Mouse (Mus musculus) liver, embryonic 14.5 days (tissue): ENCODE data around the gene Oxsr1. TPM values are rescaled to one million over a fixed set of nuclear protein-coding genes. Genes with fewer than 3 reads are reported as not detected.
"Not testable (repeated sequence)": the region's sequence is repeated elsewhere in the genome, so short reads cannot be mapped to it uniquely, and the experiment has no call there.

ENCODE experiments used
- ATAC-seq: fragments of 200-750 bp; cut with Nextera tagmentation; 2 replicates; pipeline ENCODE4 v1.8.0; 2017; ENCODE audit warnings: moderate number of reproducible peaks, mild to moderate bottlenecking, moderate library complexity; ENCODE audit not compliant: insufficient read depth
- DNase-seq, 3 experiments: peaks; one replicate each; pipeline ENCODE4 v3.0.0-alpha.2; 2012 to 2013; ENCODE audit warnings: low read depth in 3 of 3, low spot score in 3 of 3
- H3K27ac ChIP-seq: fragments of 300-500 bp; sonication (generic); 2 replicates; pipeline ENCODE4 v1.5.1; 2014; ENCODE audit warnings: moderate library complexity, mild to moderate bottlenecking, control low read depth, inconsistent platforms
- H3K27me3 ChIP-seq: fragments of 300-500 bp; sonication (generic); 2 replicates; pipeline ENCODE4 v1.6.1; 2014; ENCODE audit warnings: mild to moderate bottlenecking, low read length, moderate library complexity; ENCODE audit not compliant: control insufficient read depth, insufficient read depth
- H3K36me3 ChIP-seq: fragments of 300-500 bp; sonication (generic); replicated peaks from 2 replicates; pipeline ENCODE4 v1.6.1; 2014; ENCODE audit warnings: low read depth; ENCODE audit not compliant: control insufficient read depth, insufficient read depth
- H3K4me1 ChIP-seq, 2 experiments: fragments of 200-500 bp in 1 of 2; fragments of 300-500 bp in 1 of 2; sonication (generic) in 1 of 2; replicated peaks; 2 replicates each; pipeline ENCODE4 v1.6.1; 2012 to 2014; ENCODE audit warnings: antibody characterized with exemption in 1 of 2, inconsistent platforms in 1 of 2, low read length in 1 of 2; ENCODE audit not compliant: control insufficient read depth in 2 of 2, insufficient read depth in 2 of 2
- H3K4me2 ChIP-seq: fragments of 300-500 bp; sonication (generic); 2 replicates; pipeline ENCODE4 v1.6.1; 2014; ENCODE audit warnings: low read depth, mild to moderate bottlenecking, control low read depth, moderate library complexity
- H3K4me3 ChIP-seq, 2 experiments: fragments of 200-500 bp in 1 of 2; fragments of 300-500 bp in 1 of 2; sonication (generic) in 1 of 2; 2 replicates each; pipeline ENCODE4 v1.5.1; 2012 to 2014; ENCODE audit warnings: low read depth in 2 of 2, low read length in 2 of 2, mild to moderate bottlenecking in 2 of 2, control low read depth in 1 of 2, inconsistent platforms in 1 of 2, moderate library complexity in 1 of 2; ENCODE audit not compliant: insufficient read depth in 1 of 2
- H3K9ac ChIP-seq: fragments of 300-500 bp; sonication (generic); replicated peaks from 2 replicates; pipeline ENCODE4 v1.6.1; 2014; ENCODE audit warnings: mild to moderate bottlenecking, control low read depth, moderate library complexity
- H3K9me3 ChIP-seq: fragments of 300-500 bp; sonication (generic); 2 replicates; pipeline ENCODE4 v1.6.1; 2016; ENCODE audit warnings: low read length, mixed read lengths; ENCODE audit not compliant: control insufficient read depth
- CTCF ChIP-seq: IDR thresholded peaks from 2 replicates; pipeline ENCODE4 v1.5.1; 2016; ENCODE audit warnings: antibody characterized with exemption, low read depth, control low read depth
- EP300 ChIP-seq: IDR thresholded peaks from 2 replicates; pipeline ENCODE4 v1.6.1; 2016; ENCODE audit warnings: antibody characterized with exemption, low read depth
- WGBS: fragments of 180-500 bp; shearing (Covaris S2); extraction: QIAGEN DNeasy Blood & Tissue Kit; methylation state at CpG from one replicate; pipeline ENCODE4 v1.1.7; 2014; ENCODE audit not compliant: insufficient replicate concordance; 5-methylcytosine and 5-hydroxymethylcytosine counted together
- polyA plus RNA-seq, 2 experiments: library from polyadenylated mRNA; depleted of rRNA in 1 of 2; stranded (reverse) in 1 of 2; unstranded in 1 of 2; fragments of >200 nt; fragmentation: Nextera tagmentation in 1 of 2; extraction: Ambion mirVana in 1 of 2; gene quantifications; 2 replicates each; pipeline versions ENCODE4 v1.2.1 to v1.2.3; 2012 to 2014

The Oxsr1 gene
- polyA plus RNA-seq, 2 experiments, result 4.9 to 11.8 TPM

DNA sequence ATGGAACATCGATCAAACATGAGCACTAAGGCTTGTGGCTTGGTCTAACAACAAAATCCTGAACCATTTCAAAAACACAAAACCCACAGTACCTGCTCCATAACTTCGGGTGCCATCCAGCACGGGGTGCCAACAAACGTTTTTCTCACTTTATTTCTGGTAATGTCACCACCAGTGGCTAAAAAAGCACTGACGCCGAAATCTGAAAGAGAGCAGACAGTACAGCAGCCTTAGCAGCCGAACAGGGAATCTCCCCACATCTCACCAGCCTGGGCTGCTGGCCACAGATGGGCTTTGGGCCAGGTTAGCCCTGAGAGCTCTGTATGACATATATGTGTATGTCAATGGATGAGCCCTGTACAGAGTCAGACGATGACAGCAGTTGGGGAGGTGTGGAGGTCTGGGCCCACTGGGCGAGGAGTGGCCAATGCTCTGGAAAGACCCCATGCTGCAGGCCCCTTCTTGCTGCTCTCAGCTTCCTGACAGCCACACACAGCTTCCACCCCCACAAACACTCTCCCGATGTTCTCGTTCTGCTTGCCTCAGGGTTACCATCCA, 53.6 kb downstream of the Oxsr1 start:
- TF ChIP-seq EP300 (no peak), CTCF (no peak)
- ATAC-seq, result no peak
- no peak for DNase-seq
- no peak overlapping the region for H3K4me3 ChIP-seq
- no peaks in the 10 kb centered on the region for H3K27me3 ChIP-seq
- H3K27ac ChIP-seq, result no peak overlapping the region
- WGBS, result 86% methylated on average over 11 of the region's 11 CpGs
- no peak overlapping the region for H3K4me2 ChIP-seq
- no peak overlapping the region for H3K9ac ChIP-seq
- peaks cover 3% of the 10 kb centered on the region; the same call in 1 of the 2 replicates for H3K36me3 ChIP-seq
- H3K9me3 ChIP-seq, result no peaks in the 10 kb centered on the region
- H3K4me1 ChIP-seq, result no peaks in the 10 kb centered on the region

DNA sequence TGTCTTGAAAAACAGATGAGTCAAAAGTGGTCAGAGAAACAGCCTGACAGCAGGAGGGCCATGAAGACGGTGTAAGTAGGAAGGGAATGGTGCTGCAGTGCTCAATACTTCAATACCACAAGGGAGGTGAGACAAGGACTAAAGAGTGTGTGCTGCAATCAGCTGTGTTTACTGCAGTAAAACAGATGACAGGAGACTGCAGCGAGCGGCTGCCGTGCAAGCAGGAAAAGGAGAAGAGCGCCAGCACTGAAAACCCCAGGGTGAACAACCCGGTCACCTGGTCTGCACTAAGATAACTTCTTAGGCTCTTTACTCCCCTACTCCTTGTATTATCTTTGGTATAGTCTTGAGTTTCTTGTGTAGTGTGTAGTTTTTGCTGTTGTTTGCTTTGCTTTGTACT, 54.1 kb downstream of the Oxsr1 start:
- 88% methylated on average over 6 of the region's 6 CpGs for WGBS
- peaks cover 4% of the 10 kb centered on the region; the same call in 1 of the 2 replicates for H3K36me3 ChIP-seq
- no peak for DNase-seq
- H3K9me3 ChIP-seq, result no peaks in the 10 kb centered on the region
- H3K4me3 ChIP-seq, result no peak overlapping the region
- H3K4me2 ChIP-seq, result no peak overlapping the region
- no peaks in the 10 kb centered on the region for H3K27me3 ChIP-seq
- H3K27ac ChIP-seq, result no peak overlapping the region
- TF ChIP-seq CTCF (no peak), EP300 (no peak)
- H3K9ac ChIP-seq, result no peak overlapping the region
- H3K4me1 ChIP-seq, result no peaks in the 10 kb centered on the region
- no peak for ATAC-seq

DNA sequence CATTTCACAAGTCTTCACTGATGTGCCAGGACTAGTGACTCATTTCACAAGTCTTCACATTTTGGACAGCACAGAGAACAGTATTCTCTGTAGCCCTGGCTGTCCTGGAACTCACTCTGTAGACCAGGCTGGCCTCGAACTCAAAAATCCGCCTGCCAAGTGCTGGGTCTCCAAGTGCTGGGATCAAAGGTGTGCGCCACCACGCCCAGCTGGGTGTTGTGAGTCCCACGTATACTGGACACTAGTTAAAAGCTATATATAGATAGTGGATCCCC, 56.2 kb downstream of the Oxsr1 start:
- H3K36me3 ChIP-seq, result peaks cover 10% of the 10 kb centered on the region; the same call in 1 of the 2 replicates
- H3K4me3 ChIP-seq, H3K4me2 ChIP-seq, ATAC-seq, H3K9ac ChIP-seq, H3K27ac ChIP-seq, H3K4me1 ChIP-seq, DNase-seq, H3K27me3 ChIP-seq, H3K9me3 ChIP-seq: not testable (repeated sequence)
- 75% methylated on average over 5 of the region's 5 CpGs for WGBS

DNA sequence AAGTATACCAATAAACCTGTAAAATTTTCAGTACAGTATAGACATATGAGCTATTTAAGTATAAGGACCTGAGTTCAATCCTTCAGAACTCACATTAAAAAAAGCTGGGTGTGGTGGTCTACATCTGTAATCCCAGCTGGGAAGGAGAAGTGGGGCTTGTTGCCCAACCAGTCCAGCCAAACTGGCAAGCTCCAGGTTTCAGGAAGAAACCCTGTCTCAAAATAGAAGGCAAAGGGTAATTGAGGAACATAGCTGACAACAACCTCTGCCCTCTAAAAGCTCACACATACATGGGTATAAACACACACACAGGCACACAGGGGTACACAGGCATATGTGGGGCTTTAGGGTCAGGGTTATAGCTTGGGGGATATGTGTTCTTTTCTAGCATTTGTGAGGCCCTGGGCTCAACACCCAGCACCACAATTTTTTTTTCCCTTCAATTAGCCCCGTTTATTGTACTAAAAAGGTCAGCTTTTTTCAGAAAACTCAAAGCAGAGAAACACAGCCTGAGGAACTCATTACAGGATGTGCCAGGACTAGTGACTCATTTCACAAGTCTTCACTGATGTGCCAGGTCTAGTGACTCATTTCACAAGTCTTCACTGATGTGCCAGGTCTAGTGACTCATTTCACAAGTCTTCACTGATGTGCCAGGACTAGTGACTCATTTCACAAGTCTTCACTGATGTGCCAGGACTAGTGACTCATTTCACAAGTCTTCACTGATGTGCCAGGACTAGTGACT, 56.7 kb downstream of the Oxsr1 start:
- not testable (repeated sequence) for H3K27ac ChIP-seq, H3K4me1 ChIP-seq, H3K4me3 ChIP-seq, ATAC-seq, H3K9ac ChIP-seq, DNase-seq, H3K27me3 ChIP-seq, H3K9me3 ChIP-seq, H3K4me2 ChIP-seq
- H3K36me3 ChIP-seq, result peaks cover 10% of the 10 kb centered on the region; the same call in 1 of the 2 replicates
- 63% methylated on average over 1 of the region's 1 CpGs for WGBS

DNA sequence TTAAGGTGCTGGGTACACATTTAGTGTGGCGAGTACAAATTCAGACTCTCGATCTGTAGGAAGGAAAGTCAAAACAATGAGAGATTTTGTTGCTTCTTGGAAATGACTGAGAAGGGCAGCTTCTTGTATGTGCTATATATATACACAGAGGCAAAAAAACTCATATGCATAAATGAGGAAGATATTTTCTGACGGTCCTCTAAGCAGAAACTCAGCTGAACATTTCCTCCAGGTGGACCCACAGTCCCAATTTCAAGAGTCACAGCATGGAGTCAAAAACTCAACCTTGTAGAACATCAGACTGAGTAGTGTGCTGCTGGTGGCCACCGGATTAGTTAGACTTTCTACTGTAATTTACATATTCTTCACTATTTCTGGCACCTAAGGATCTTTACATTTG, 59.2 kb downstream of the Oxsr1 start:
- WGBS, result 63% methylated on average over 4 of the region's 4 CpGs
- Histone ChIP-seq H3K27ac (no peak overlapping the region), H3K9ac (no peak overlapping the region), H3K27me3 (no peaks in the 10 kb centered on the region), H3K4me2 (no peak overlapping the region), H3K36me3 (peaks cover 10% of the 10 kb centered on the region), H3K4me3 (no peak overlapping the region), H3K4me1 (no peaks in the 10 kb centered on the region), H3K9me3 (no peaks in the 10 kb centered on the region)
- no peak for ATAC-seq
- no peak for DNase-seq
- TF ChIP-seq CTCF (no peak), EP300 (no peak)
